Mouse (Mus musculus) heart, embryonic 11.5 days (tissue): ENCODE data around the gene Kif19a. TPM values are rescaled to one million over a fixed set of nuclear protein-coding genes. Genes with fewer than 3 reads are reported as not detected.

Experiments used
- ATAC-seq: fragments of 200-750 bp; cut with Nextera tagmentation; replicated peaks from 2 replicates; pipeline ENCODE4 v1.8.0; 2017; ENCODE audit warnings: moderate library complexity; ENCODE audit not compliant: insufficient number of reproducible peaks, low FRiP score, low TSS enrichment
- H3K27ac ChIP-seq: fragments of 300-500 bp; sonication (generic); 2 replicates; pipeline ENCODE4 v1.5.1; 2014; ENCODE audit warnings: mild to moderate bottlenecking, low read depth, low read length
- H3K27me3 ChIP-seq: fragments of 300-500 bp; sonication (generic); 2 replicates; pipeline ENCODE4 v1.6.1; 2014; ENCODE audit warnings: mild to moderate bottlenecking, low read length, mixed read lengths; ENCODE audit not compliant: control insufficient read depth, insufficient read depth
- H3K36me3 ChIP-seq: fragments of 300-500 bp; sonication (generic); 2 replicates; pipeline ENCODE4 v1.6.1; 2014; ENCODE audit warnings: mild to moderate bottlenecking, low read length, moderate library complexity, mixed read lengths; ENCODE audit not compliant: control insufficient read depth, insufficient read depth
- H3K4me1 ChIP-seq: fragments of 300-500 bp; sonication (generic); 2 replicates; pipeline ENCODE4 v1.6.1; 2014; ENCODE audit warnings: low read length; ENCODE audit not compliant: control insufficient read depth, insufficient read depth
- H3K4me2 ChIP-seq: fragments of 300-500 bp; sonication (generic); 2 replicates; pipeline ENCODE4 v1.6.1; 2014; ENCODE audit warnings: mild to moderate bottlenecking, moderate library complexity
- H3K4me3 ChIP-seq: fragments of 300-500 bp; sonication (generic); 2 replicates; pipeline ENCODE4 v1.5.1; 2014; ENCODE audit warnings: low read depth, low read length
- H3K9ac ChIP-seq: fragments of 300-500 bp; sonication (generic); 2 replicates; pipeline ENCODE4 v1.6.1; 2014; ENCODE audit warnings: mild to moderate bottlenecking, low read depth, low read length, moderate library complexity
- H3K9me3 ChIP-seq: fragments of 300-500 bp; sonication (generic); replicated peaks from 2 replicates; pipeline ENCODE4 v1.6.1; 2016; ENCODE audit warnings: low read length; ENCODE audit not compliant: control insufficient read depth
- WGBS: fragments of 180-500 bp; shearing (Covaris S2); extraction: QIAGEN DNeasy Blood & Tissue Kit; methylation state at CpG from one replicate; pipeline ENCODE4 v1.1.7; 2014; ENCODE audit not compliant: insufficient replicate concordance; 5-methylcytosine and 5-hydroxymethylcytosine counted together
- polyA plus RNA-seq: library from polyadenylated mRNA; unstranded; fragments of >200 nt; fragmentation: Nextera tagmentation; extraction: Ambion mirVana; gene quantifications from 2 replicates; pipeline ENCODE4 v1.2.1, GENCODE M21; 2014

Gene Kif19a
- polyA plus RNA-seq, 1 experiment from 2014 or later: 0.13 TPM

DNA sequence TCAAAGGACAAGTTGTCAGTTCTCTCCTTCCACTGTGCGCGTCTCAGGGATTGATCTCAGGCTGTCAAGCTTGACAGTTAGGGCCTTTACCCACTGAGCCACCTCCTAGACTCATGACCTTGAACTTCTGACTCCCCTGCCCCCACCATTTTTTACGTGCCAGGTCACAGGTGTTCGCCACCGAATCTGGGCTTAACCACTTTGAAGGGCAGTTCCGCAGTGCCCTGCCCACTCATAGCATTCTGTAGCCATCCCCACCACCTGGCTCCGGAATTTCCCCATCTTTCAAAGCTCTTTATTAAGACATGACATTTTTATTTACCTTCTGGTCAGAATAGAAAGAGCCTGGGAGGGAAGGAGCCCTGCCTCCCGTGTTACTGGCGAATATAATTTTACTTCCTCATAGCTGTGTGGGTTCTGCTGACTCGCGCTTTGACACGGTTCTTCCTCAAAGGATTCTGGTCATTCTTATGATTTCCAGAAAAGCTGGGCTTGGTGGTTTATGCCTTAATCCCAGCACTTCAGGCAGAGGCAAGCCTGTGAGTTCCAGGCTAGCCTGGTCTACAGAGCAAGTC lies 17.5 kb upstream of the Kif19a start:
- H3K4me3 ChIP-seq: no peak overlapping the region
- H3K4me1 ChIP-seq: no peaks in the 10 kb centered on the region
- H3K36me3 ChIP-seq: no peaks in the 10 kb centered on the region
- H3K27me3 ChIP-seq: peaks cover 3% of the 10 kb centered on the region
- 80% methylated on average over 12 of the region's 12 CpGs for WGBS
- H3K9ac ChIP-seq: no peak overlapping the region
- ATAC-seq: no peak
- H3K9me3 ChIP-seq: no peaks in the 10 kb centered on the region
- no peak overlapping the region for H3K4me2 ChIP-seq
- H3K27ac ChIP-seq: no peak overlapping the region

DNA sequence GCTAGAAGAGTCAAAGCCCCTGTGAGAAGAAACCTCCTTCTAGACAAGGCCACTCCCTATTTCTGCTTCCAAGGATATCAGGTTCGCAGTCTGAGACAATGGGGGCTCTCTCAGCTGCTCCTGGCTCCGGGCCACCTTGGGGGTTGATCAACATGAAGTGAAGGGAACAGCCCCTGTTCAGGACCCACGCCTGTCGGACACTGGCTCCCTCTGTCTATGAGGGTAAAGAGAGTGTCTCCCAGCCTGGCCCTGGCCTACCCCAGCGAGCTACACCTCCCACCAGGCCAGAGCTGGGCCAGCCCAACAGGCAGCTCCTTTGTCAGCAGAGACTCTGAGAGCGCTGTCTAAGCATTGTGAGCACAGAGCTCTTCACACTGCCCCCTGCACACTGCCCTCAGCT lies 4.7 kb downstream of the Kif19a start:
- H3K4me3 ChIP-seq: no peak overlapping the region
- no peak overlapping the region for H3K27ac ChIP-seq
- ATAC-seq: no peak
- H3K27me3 ChIP-seq: peaks cover 21% of the 10 kb centered on the region
- H3K4me2 ChIP-seq: no peak overlapping the region
- 57% methylated on average over 6 of the region's 6 CpGs for WGBS
- 0 out of 2 replicates have a peak, but pooled peaks cover 4% of the 10 kb centered on the region for H3K4me1 ChIP-seq
- no peaks in the 10 kb centered on the region for H3K9me3 ChIP-seq
- H3K9ac ChIP-seq: no peak overlapping the region
- no peaks in the 10 kb centered on the region for H3K36me3 ChIP-seq

DNA sequence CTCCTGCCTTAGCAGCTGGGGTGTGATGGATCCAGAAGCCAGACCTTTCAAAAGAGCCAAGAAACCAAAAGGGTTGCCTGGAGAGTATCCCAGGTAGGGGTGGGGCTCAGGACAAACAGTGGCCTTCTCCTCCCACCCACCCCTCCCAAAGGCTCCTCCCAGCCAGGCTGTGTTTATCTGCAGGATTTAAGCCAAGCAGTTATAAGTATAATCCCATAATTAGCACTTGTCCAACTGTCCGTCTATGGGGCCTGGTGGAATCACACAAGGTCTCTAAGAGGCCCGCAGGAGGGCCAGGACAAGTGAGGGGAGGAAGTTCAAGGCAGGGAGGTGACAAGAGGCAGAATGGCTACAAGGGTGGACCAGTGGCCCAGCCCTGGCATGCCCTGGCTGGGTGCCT lies 6.7 kb downstream of the Kif19a start:
- no peak overlapping the region for H3K27ac ChIP-seq
- no peaks in the 10 kb centered on the region for H3K36me3 ChIP-seq
- no peak overlapping the region for H3K4me2 ChIP-seq
- H3K9ac ChIP-seq: no peak overlapping the region
- 63% methylated on average over 2 of the region's 2 CpGs for WGBS
- peaks cover 12% of the 10 kb centered on the region for H3K27me3 ChIP-seq
- no peaks in the 10 kb centered on the region for H3K9me3 ChIP-seq
- H3K4me3 ChIP-seq: no peak overlapping the region
- no peaks in the 10 kb centered on the region for H3K4me1 ChIP-seq
- ATAC-seq: no peak

DNA sequence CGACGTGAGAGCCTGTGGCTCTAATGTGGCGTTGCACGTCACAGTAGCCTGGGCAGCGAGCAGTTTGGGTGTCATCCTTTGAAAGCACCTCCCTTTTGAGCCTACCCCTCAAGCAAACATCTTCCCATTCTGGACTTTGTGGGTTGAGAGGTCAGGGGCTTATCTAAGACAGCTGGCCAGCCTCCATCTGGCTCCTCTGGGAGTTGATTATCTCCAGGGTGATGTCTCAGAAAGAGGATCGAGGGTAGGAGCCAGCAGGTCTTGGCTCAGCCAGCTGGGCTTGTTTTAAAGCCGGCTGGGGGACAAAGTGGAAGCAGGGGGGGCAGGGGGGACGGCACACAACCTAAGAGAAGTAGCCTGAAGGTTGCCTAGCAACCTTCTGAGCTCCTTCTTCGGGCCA lies 14.9 kb downstream of the Kif19a start:
- 26% methylated on average over 9 of the region's 9 CpGs for WGBS
- Histone ChIP-seq H3K9me3 (no peaks in the 10 kb centered on the region), H3K4me2 (no peak overlapping the region), H3K4me1 (peaks cover 8% of the 10 kb centered on the region; the same call in 1 of the 2 replicates), H3K36me3 (no peaks in the 10 kb centered on the region), H3K9ac (no peak overlapping the region), H3K27me3 (peaks cover 59% of the 10 kb centered on the region), H3K4me3 (no peak overlapping the region), H3K27ac (no peak overlapping the region)
- no peak for ATAC-seq

DNA sequence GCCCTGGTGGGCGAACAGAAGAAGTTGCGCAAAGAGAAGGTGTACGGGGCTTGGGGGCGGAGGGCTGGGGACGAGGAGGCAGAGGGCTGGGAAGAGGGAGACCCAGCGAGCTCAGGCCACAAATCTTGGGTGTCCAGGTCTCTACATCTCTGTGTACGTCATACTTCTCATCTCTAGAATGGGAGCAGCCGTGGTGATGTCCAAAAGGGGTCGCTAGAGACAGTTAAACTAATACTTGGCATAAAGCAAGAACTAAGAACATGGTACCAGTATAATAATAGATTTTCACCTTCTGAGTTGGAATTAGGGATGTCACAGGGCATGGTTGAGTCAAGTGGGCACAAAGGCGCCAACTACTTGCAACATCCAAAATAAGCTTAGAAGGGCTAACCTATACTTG lies 20.7 kb downstream of the Kif19a start:
- Histone ChIP-seq H3K9me3 (no peaks in the 10 kb centered on the region), H3K9ac (no peak overlapping the region), H3K27me3 (peaks cover 91% of the 10 kb centered on the region), H3K4me3 (peak overlapping the region; percentile 39), H3K36me3 (no peaks in the 10 kb centered on the region), H3K27ac (no peak overlapping the region), H3K4me1 (no peaks in the 10 kb centered on the region; the same call in 1 of the 2 replicates), H3K4me2 (peak overlapping the region; percentile 67)
- ATAC-seq: no peak
- 44% methylated on average over 10 of the region's 10 CpGs for WGBS

DNA sequence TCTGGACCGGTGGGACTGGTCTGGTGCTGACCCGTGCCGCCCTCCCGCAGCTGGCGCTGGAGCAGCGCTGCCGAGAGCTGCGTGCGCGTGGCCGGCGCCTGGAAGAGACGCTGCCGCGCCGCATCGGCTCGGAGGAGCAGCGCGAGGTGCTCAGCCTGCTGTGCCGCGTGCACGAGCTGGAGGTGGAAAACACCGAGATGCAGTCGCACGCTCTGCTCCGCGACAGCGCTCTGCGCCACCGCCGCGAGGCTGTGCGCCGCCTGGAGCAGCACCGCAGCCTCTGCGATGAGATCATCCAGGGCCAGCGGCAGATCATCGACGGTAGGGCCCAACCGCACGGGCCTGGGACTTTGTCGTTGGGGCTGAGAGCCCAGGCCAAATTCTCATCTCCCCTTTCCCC lies 21.1 kb downstream of the Kif19a start:
- Histone ChIP-seq H3K36me3 (no peaks in the 10 kb centered on the region), H3K4me3 (peak overlapping the region; percentile 39), H3K9me3 (no peaks in the 10 kb centered on the region), H3K4me2 (peak overlapping the region; percentile 67), H3K27me3 (peaks cover 92% of the 10 kb centered on the region), H3K27ac (no peak overlapping the region), H3K4me1 (peaks cover 1% of the 10 kb centered on the region; the same call in 1 of the 2 replicates), H3K9ac (no peak overlapping the region)
- no peak for ATAC-seq
- WGBS: 1% methylated on average over 43 of the region's 43 CpGs

DNA sequence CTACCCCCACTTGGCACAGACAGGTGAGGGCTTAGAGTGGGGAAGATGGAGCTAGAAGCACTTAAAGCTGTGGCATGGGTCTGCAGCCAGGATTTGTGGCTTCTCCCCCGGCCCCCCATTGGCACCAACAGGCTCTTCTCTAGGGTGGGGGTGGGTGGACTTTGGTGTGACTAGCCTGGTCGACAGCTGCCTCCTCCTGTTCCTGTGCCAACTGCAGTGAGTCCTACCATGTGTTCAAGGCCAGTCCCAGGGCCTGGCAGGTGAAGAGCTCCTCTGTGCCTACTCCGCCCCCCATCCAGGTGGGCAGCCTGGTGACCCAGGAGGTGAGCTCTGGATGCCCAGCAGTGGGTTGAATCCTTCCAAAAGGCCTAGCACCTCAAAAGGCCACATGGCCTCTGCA lies 22.4 kb downstream of the Kif19a start:
- Histone ChIP-seq H3K9ac (no peak overlapping the region), H3K36me3 (no peaks in the 10 kb centered on the region), H3K9me3 (no peaks in the 10 kb centered on the region), H3K4me2 (no peak overlapping the region), H3K27ac (no peak overlapping the region), H3K4me3 (no peak overlapping the region), H3K4me1 (peaks cover 9% of the 10 kb centered on the region; the same call in 1 of the 2 replicates), H3K27me3 (peaks cover 95% of the 10 kb centered on the region)
- 73% methylated on average over 3 of the region's 3 CpGs for WGBS
- ATAC-seq: no peak

DNA sequence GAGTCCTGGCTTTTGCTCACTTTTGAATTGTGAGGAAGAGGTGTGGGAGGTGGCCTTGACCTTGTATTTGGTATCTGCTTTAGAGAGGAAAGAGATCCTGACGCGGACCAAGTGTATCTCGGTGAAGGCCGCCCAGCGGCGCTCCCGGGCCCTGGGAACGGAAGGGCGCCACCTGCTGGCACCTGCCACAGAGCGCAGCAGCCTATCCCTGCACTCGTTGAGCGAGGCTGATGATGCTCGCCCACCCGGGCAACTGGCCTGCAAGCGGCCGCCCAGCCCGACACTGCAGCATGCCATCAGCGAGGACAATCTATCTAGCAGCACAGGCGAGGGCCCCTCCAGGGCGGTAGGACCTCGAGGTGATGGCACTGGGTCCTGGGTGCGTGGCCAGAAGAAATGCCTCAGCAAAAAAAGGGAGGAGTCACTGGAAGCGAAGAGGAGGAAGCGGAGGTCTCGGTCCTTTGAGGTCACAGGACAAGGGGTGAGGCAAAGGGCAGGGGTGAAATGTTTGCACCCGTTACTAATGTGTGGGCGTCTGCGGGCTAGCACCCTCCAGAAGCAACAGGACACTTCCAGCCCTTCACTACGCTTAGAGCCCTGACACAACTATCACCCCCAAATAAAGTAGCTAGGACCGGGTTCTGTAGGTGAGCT lies 24.0 kb downstream of the Kif19a start:
- H3K27me3 ChIP-seq: peaks cover 98% of the 10 kb centered on the region
- no peaks in the 10 kb centered on the region for H3K9me3 ChIP-seq
- H3K27ac ChIP-seq: no peak overlapping the region
- H3K4me3 ChIP-seq: no peak overlapping the region
- 10% methylated on average over 30 of the region's 30 CpGs for WGBS
- H3K9ac ChIP-seq: no peak overlapping the region
- H3K4me2 ChIP-seq: peak overlapping the region; percentile 51
- no peak for ATAC-seq
- H3K4me1 ChIP-seq: peaks cover 9% of the 10 kb centered on the region; the same call in 1 of the 2 replicates
- no peaks in the 10 kb centered on the region for H3K36me3 ChIP-seq

DNA sequence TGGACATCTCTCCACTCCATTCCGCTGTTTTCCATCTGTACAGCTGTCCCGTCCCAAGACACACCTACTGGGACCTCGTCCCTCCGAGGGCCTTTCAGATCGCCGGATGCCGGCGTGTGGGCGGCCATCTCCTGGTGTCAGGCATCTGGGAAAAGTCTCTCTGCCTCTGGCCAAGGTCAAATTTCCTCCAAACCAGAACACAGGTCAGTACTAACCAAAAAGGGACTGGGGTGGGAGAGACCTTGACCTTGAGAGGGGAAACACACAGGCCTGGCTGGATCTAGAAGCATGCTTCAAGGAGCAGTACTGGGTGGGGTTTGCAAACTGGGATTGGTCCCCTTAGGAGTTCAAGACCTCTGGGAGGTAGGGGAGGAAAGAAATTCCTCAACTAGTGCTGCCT lies 24.5 kb downstream of the Kif19a start:
- 46% methylated on average over 9 of the region's 9 CpGs for WGBS
- Histone ChIP-seq H3K4me3 (no peak overlapping the region), H3K4me1 (peaks cover 9% of the 10 kb centered on the region; the same call in 1 of the 2 replicates), H3K9me3 (no peaks in the 10 kb centered on the region), H3K27me3 (peaks cover 98% of the 10 kb centered on the region), H3K9ac (no peak overlapping the region), H3K36me3 (no peaks in the 10 kb centered on the region), H3K27ac (no peak overlapping the region), H3K4me2 (no peak overlapping the region)
- ATAC-seq: no peak
